Mouse (Mus musculus) monocyte, adult 2 months (primary cell): ENCODE results near the gene Gns.

Experiments
- DNase-seq, 2 experiments: peaks; one replicate each; pipeline ENCODE4 v3.0.0; 2022; ENCODE audit warnings: low spot score in 2 of 2, low read depth in 1 of 2

Gns gene

DNA sequence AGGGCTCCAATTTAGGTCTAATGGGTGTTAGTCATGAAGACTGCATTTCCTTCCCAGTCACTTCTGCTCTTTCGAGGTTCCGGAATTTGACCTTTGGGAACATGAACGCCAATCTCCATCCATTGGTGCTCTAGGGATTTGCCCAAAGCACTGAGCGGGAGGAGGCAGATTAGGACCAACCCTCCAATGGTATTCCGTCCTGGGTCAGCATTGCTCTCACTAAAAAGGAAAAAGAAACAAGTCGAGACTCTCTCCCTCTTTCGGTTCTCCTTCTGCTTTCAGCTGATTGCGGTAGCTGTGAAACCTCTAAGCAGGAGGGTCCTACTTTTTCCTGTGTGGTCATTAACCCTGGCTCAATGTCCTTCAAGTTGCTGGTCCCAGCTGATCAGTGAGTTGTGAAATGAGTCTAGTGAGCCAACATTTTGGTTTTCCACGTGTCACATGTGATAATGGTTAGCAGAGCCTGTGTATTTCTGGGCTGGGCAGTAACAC, 937 bp downstream of the Gns start:
- DNase-seq, result peak; percentile 74 to 79

DNA sequence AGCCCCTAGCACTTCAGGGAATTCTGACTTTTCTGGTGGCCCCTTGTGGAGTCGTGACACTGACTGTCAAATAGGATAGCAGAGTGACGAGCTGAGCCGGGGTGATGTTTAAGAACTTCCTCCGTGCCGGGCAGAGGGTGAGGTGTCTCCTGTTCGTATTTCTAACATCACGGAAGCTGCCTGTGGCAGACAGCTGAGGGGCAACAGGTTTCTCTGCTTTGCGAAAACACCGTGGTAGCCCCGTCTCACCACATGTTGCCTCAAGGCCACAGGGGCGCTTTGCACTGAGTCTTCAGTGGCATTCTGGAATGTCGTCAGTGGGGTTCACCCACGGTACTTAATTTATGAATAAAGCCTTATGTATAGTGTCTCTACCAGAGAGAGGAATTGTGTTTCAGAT, 2.4 kb downstream of the Gns start:
- DNase-seq, result no peak

DNA sequence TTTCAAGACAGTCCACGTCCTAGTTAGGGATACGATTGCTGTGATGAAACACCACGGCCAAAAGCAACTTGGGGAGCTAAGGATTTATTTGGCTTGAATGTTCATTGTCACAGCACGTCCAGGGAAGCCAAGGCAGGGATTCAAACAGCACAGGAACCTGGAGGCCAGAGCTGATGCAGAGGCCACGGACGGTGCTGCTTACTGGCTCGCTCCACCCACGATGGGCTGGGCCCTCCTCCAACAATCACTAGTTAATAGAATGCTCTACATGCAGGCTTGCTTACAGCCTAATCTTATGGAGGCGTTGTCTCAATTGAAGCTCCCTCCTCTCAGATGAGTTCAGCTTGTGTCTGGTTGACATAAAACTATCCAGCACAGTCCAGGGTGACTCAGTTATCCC, 2.9 kb downstream of the Gns start:
- no peak for DNase-seq

DNA sequence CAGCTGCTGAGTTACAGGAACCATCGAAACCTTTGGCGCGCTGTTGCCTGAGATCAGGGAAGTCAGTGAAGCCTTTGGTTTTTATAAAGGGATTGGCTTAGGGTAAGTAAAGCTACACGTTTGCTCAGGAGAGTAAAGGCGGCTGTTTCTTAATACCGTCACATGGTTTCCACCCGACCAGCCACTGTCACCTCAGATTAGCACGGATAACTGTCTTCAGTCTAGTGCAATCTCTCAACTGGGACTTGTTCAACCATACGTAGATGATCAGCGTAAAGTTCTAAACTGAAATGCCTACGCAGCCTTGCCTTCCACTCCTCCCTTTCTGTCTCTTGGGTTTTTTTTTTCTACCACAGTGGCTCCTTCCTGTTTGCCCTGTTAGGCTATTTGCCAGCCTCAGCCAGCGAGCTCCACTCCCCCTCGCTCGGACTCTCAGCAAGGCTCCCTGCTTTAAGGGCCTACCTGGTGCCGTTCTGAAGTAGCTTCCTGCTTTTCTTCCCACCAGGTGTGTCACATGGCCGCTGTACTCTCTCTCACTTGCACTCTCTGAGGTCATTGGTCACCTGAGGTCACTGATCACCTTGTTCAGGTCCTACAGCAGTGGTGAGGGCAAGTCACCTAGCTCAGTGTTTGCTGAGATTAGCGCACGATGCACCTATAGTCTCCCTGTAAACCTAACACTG, 4.0 kb downstream of the Gns start:
- DNase-seq, result no peak

DNA sequence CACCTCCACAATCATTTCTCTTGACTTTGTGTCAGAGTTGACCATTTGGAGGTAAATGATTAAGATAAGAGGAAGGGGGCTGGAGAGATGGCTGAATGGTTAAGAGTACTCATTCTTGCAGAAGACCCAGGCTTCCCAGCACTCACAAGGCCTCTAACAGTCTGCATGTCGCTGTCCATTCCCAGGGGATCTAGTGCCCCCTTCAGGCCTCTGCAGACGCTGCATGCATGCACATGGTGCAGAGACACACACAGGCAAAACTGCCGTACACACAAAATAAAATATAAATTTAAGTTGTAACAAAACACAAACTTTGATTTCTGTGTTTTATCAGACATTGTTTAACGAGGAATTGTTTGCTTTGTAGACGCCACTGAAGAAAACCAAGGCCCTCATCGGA, 5.9 kb downstream of the Gns start:
- no peak for DNase-seq

DNA sequence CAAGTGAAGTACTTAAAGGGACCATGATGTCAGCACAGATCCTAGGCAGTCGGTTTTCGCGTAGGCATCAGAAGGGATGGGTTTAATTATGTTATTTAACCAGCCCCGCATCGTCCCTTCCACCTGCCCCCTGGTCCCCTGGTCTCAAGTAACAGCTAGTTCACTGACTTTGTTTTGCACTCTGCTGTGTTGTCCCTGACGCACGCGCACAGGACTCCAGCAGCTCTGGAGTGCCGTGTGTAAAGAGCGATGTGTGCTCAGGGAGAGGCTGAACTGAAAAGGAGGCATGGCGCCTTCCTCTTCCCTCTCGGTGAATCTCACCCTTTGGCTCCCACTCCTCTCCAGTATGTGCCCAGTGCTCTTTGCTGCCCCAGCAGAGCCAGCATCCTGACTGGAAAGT, 9.1 kb downstream of the Gns start:
- DNase-seq, result no peak

DNA sequence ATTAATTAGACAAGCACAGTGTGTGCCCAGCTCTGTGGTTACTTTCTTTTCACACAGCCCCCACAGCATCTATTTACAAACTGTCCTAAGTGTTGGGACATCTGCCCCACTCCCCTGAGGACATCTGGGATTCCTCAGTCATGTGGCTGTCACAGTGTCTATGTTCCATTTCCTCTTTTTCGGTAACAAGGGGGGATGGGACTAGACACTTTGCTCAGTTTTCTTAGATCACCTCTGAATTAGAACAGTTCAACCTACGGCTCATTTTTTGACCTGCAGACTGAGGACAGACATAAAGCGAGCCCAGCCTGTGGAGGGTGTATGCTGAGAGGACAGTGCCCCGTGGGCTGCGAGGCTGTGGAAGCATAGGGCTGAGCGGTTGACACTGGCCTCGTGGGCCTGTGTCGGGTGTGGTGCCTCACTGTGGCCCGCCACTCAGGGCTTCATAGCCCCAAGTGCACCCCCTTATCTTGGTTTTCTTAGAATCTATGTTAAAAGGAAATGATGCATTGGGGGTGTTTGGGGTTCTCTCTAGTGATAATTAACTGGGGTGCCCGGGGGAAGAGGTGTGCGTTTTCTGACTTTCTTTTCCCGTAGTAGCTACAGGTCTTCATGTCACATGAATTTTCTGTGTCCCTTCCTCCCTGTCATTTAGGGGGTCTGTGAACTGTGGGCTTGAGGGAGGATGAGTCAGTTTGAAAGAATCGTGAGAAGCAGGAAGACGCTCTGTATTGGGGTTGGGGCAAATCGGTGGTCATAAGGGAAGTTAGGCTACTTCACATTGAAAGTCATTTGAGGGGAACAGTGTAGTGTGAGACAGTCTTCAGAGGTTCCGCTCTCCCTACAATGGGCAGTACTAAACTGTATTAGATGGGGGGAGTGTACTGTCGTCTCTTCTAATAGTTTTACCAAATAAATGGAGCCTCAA, 10.1 kb downstream of the Gns start:
- peak; percentile 57 to 59 for DNase-seq

DNA sequence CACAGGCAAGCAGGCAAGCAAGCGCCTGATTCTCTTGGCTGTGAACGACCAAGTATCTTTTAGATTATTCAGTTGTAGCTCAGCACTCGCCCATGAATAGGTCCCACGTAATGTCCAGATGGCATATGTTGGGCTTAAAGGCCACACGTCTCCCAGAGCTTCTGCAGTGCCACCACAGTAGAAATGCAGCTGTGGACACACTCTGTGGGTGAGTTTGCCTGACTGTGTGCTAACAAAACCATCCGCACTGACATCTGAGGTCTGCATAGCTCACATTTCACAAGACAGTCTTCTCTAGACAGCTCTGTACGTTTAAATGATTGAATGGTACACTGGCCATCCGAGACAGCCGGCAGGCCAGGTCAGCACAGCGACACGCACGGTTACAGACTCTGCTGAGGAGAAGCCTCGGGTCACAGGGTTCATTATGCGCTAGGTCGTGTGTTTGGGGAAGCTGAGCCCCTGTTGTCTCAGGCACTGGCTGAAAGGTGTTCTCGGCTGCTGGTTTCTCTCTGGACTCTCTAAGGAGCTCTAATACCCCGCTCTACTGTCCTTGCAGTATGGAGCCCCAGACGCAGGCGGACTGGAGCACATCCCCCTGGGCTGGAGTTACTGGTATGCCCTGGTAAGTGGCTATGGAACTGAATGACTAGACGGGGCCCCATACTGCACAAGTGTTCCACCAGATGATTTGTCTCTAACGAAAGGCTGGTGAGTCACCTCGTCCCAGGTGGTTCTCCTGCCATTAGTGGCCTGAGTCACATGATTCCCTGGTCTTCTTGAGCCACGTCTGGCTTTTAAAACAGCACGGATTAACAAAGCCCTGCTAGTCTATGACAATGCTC, 11.0 kb downstream of the Gns start:
- no peak for DNase-seq

DNA sequence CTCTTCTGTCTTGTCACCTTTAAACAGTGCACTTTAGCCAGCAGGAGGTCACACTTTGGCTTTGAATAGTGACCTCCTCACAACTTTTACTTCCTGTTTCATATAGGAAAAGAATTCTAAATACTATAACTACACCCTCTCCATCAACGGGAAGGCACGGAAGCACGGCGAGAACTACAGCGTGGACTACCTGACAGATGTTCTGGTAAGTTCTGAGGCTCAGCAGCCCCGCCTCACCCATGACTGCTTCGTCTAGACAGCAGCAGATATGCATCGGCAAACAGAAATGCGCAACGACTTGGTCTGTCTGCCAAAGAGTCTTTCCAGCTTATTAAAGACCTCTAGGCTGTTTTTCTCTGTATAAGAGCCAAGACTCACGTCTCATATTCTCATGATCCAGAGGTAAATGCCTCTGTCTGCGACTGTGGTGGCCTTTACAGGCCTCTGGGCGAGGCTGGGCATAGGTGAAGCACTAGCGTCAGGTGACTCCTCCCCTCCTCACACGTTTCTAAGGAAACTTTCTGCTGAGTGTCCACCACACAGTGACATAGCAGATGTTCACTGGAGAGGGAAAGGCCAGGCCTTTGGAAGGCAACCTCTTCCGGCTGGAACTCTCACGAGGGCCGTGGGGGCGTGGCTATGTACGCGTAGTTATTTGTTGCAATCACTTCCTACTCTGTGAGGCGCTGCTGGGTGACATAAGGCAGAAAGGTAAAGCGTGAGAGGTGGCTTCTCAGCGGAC, 11.8 kb downstream of the Gns start:
- DNase-seq, result no peak

DNA sequence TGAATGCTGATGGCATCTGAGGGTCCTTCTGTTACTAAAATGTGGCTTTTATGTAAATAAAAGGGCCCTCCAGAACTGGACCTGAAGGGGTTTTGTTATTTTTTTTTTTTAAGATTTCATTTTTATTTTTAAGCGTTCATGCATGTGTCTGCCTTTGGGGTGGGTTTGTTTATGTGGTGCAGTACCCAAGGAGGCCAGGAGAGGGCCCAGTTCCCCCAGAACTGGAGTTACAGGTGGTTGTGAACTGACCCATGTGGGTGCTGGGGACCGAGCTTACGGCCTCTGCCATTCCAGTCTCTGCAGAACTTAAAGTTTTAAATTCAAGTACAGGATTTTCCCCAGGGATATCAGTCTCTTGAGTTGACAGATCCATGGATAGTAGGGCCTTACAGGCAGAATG, 14.5 kb downstream of the Gns start:
- DNase-seq, result no peak

DNA sequence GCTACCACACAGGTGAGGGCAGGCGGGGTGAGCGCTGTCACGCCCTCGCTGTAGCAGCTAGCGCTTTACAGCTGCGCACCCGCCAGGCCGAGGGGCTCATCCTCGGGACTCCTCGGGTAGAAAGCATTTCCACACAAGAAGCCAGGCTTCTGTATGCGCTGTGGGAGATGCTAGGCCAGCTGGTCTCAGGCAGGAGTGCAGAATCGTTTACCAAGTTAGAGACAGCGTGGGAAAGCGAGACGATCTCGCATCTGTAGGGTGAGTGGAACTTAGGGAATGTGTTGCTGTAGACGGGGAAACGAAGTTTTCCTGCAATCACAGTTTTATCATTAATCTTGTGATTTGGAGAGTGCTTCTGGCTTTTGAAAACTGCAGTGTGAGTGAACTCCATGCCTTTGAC, 16.4 kb downstream of the Gns start:
- DNase-seq, result no peak

DNA sequence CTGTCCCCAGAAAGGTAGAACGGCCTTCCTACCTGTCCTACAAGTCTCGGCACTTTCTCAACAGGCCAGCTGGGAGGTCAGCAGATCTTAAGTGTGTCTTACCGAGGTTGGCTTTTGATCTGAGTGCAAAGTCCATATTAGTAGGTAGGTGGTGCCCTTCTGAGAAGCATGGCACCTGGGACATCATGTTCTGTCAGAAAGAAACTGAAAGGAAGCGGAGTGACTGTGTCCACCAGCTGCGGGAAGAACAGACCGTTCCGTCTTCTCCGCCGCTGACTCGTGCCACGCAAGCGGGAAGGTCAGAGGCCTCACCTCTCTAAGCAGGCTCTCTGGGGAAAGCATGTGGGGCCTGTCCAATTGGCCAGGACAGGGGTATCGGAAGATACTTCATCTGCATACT, 19.8 kb downstream of the Gns start:
- no peak for DNase-seq

DNA sequence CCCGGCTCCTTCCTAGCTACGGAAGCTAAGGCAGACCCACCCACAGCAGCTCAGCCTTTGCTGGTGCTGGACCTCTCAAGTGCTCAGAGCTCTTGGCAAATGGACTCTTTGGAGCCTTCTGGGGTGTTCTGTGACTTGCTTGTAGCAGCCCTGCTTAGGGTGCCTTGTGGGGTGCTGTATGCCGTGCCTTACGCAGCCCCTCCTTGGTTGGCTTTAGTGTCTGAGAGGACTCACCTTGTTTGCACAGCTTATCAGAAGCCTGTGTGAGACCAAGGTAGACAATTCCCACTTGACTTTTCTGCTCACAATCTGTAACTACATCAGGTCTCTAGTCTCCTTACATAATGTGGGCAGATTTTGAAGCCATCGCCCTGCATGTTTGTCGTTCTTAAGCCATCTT, 20.8 kb downstream of the Gns start:
- DNase-seq, result no peak

DNA sequence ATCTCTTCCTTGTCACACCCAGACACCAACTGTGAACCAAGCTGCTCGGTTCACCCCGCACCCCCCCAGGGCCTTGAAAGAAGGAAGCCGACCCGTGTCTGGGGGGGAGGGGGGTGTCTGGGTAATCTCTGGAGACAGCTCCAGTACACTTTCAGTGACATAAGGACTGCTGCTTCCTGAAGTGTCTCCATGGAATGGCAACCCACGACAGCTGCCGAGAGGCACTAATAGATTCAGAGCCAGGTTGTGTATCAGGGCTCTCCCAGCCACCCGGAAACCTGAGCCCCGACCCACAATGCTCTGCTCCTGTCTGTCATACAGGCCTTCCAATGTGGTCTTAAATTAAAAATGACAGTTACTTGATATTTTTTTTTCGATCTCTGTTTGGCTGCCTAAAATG, 21.5 kb downstream of the Gns start:
- no peak for DNase-seq

DNA sequence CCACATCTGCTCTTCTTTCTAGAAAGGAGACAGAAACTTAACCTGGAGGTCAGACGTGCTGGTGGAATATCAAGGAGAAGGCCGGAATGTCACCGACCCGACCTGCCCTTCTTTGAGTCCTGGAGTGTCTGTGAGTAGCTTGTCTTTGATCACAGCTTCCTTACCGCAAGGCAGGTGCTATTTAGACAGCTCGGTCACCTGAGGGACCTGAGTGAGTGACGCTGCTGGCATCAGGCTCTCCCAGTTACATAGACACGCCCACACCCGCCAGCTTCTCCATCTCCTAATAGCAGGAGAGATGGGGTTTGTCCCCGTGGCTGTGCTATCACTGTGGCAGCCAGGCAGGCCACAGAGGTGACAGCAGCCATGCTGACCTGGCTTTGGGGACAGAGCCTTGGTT, 25.7 kb downstream of the Gns start:
- no peak for DNase-seq

DNA sequence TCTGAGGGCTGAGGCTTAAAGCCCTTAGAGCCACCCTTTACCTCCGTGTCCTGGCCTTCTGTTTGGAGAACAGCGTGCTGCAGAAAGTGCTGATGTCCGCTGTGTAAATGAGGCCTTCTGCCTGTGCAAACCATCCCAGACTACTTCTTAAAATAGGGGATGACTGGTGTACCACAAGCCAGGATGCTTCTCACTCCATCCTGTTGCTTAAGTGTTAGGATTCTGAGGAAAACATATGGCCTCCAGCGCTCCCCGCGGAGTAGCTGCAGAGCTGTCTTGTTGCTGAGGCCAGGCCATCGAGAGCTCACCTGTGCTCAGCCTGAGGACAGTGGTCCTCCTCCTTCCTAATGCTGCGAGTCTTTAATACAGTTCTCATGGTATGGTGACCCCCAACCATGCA, 27.0 kb downstream of the Gns start:
- DNase-seq, result no peak

DNA sequence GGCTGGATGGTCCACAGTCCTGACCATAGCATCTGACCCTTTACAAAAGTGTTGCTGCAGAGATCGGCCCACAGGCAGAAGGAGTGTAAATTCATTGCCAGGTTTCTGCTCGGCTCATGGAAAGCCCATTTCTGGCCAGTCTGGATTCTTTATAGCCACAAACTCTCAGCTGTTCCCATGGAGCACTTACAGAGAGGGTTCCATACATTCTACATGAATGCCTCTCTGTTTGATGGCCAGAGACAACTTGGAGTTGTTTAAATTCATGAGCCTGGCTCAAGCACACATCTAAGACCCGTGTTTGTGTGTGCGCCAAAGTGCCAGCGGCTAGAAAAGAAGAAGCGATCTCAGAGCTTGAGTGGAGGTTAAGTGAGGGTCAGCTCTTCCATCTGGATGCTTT, 29.4 kb downstream of the Gns start:
- DNase-seq, result no peak

DNA sequence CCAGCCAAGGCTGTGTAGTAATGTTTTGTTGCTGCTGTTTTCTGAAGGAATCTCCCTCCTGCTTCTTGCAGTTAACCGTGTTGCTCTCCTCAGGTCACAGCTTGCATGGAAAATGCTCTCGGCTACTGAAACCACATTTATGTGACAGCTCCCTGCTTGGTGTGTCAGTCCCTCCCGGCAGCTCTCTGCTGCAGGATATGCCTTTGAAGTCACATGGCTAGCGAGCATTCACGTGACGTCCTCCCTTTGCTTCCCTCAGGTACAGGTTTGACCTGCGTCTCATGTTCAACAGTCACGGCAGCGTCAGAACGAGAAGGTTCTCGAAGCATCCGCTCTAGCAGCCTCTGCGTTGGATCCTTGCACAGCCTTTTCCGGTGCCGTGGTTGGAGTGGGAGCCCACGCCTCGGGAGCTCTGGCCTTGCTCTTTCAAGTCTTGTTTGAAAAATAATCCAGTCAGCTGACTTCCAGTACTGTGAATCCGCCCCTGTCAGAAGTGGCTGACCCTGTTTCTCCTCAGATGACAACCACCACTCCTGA, 30.0 kb downstream of the Gns start:
- no peak for DNase-seq

DNA sequence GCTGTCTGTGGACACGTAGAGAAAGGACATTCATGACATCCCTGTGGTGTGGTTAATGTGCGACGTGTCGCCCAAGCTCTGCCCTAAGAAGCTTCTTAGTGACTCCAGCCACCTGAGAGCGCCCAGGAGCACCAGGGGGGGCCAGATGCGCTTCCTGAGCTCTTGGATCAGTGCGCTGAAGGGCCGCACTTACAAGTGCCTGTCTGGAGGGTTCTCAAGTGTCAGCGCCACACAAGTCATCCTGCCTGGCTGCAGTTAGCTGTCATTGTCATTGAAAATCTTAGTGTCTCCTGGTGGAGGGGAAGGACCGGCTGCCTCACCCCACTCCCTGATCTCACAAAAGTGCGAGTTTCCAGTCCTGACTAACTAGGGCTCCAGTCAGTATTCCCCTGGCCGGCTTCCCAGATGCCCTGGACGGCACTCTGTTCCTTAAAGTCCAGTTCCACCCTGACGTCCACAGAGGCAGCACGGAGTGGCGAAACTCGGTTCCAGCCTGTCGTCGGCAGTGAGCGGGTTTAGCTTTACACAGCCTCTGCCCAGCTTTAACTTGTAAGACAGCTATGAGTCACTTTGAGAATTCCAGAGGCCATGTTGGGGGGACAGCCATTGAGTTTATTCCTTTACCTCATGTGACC, 30.8 kb downstream of the Gns start:
- DNase-seq, result no peak

DNA sequence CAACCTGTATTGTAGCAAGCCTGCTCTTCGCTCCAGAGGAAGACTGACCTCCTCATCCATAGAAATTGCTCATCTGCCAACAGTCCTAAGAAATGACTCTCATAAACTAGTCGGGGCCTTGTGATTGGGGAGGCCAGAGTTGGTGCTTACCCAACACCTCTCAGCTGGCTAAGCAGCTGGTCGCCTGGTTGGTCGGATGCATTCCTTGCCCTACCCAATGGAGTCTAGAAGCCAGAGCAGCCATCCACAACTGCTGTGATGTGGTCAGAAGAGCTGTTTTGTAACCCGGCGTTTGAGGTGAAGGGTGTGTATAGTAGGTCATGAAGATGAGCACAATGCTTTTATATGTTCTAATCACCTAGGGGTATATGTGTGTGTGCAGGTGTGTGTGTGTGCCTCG, 33.7 kb downstream of the Gns start:
- DNase-seq, result no peak
